Mouse (Mus musculus) ES-Bruce4 (cell line): Measurements from ENCODE around the gene Dctpp1. TPM values are rescaled to one million over a fixed set of nuclear protein-coding genes. Genes with fewer than 3 reads are reported as not detected.
A peak's percentile ranks its signal among the peaks of the same experiment; 100 is the strongest.

Source experiments
- H3K27ac ChIP-seq: 2 replicates; pipeline ENCODE4 v1.5.1; 2012; ENCODE audit warnings: low read length, inconsistent platforms; ENCODE audit not compliant: insufficient read depth
- H3K27me3 ChIP-seq: 2 replicates; pipeline ENCODE4 v1.6.1; 2012; ENCODE audit warnings: mild to moderate bottlenecking, low read length, inconsistent platforms; ENCODE audit not compliant: control insufficient read depth, poor library complexity, insufficient read depth, severe bottlenecking
- H3K36me3 ChIP-seq: 2 replicates; pipeline ENCODE4 v1.6.1; 2012; ENCODE audit warnings: inconsistent platforms, mild to moderate bottlenecking, low read length, moderate library complexity; ENCODE audit not compliant: control insufficient read depth, poor library complexity, insufficient read depth, severe bottlenecking
- H3K4me1 ChIP-seq: one replicate; pipeline ENCODE4 v1.8.1; 2011; ENCODE audit warnings: low read length; ENCODE audit not compliant: control insufficient read depth, insufficient read depth
- H3K4me3 ChIP-seq: 2 replicates; pipeline ENCODE4 v1.5.1; 2011; ENCODE audit warnings: low read depth, mild to moderate bottlenecking, low read length
- H3K9ac ChIP-seq: 2 replicates; pipeline ENCODE4 v1.6.1; 2012; ENCODE audit warnings: low read depth, mild to moderate bottlenecking, inconsistent platforms; ENCODE audit not compliant: poor library complexity, severe bottlenecking
- H3K9me3 ChIP-seq: replicated peaks from 2 replicates; pipeline ENCODE4 v1.6.1; 2012; ENCODE audit warnings: mild to moderate bottlenecking, low read length, inconsistent platforms; ENCODE audit not compliant: control insufficient read depth, poor library complexity, insufficient read depth, severe bottlenecking
- CTCF ChIP-seq: IDR thresholded peaks from one replicate; pipeline ENCODE4 v1.8.1; 2011; ENCODE audit warnings: low read depth, low read length
- EP300 ChIP-seq: IDR thresholded peaks from 2 replicates; pipeline ENCODE4 v1.6.1; 2011; ENCODE audit warnings: low read depth, low read length; ENCODE audit not compliant: insufficient read depth
- POLR2A ChIP-seq: IDR thresholded peaks from one replicate; pipeline ENCODE4 v1.8.1; 2011; ENCODE audit warnings: low read length; ENCODE audit not compliant: insufficient read depth
- polyA plus RNA-seq: library from polyadenylated mRNA; stranded (reverse); fragments of >200 nt; gene quantifications from 2 replicates; pipeline ENCODE4 v1.2.4, GENCODE M21; 2011; ENCODE audit warnings: low read depth; ENCODE audit not compliant: missing spikeins, insufficient read depth, insufficient read length

Gene Dctpp1
- polyA plus RNA-seq, 1 experiment, result 135 TPM

DNA sequence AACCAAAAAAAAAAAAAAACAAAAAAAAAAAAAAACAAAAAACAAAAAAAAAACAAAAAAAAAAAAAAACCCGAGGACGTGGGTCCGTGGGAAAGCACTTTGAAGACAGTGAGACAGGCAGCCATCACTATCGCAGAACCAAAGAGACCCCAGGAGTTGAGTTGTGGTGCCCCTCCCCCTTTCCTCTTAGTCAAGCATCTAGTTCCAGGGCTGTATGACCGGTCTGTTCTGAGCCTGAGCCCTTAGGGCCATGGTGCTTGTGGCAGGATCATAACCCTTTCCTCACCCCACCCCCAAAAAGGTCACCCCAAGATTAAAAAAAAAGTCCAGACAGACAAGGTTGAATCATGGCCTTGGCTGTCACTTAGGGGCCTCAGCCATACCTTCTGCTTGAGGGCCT is 44.2 kb downstream of the Dctpp1 start:
- Histone ChIP-seq H3K36me3 (peaks cover 4% of the 10 kb centered on the region; the same call in 1 of the 2 replicates), H3K9me3 (no peaks in the 10 kb centered on the region), H3K4me1 (no peaks in the 10 kb centered on the region), H3K27me3 (no peaks in the 10 kb centered on the region), H3K9ac (peak overlapping the region; percentile 61), H3K27ac (peak overlapping the region; percentile 81), H3K4me3 (peak overlapping the region; percentile 44)
- TF ChIP-seq CTCF, result no peak
- TF ChIP-seq EP300, result peak; percentile 65; the same call in 1 of the 2 replicates

DNA sequence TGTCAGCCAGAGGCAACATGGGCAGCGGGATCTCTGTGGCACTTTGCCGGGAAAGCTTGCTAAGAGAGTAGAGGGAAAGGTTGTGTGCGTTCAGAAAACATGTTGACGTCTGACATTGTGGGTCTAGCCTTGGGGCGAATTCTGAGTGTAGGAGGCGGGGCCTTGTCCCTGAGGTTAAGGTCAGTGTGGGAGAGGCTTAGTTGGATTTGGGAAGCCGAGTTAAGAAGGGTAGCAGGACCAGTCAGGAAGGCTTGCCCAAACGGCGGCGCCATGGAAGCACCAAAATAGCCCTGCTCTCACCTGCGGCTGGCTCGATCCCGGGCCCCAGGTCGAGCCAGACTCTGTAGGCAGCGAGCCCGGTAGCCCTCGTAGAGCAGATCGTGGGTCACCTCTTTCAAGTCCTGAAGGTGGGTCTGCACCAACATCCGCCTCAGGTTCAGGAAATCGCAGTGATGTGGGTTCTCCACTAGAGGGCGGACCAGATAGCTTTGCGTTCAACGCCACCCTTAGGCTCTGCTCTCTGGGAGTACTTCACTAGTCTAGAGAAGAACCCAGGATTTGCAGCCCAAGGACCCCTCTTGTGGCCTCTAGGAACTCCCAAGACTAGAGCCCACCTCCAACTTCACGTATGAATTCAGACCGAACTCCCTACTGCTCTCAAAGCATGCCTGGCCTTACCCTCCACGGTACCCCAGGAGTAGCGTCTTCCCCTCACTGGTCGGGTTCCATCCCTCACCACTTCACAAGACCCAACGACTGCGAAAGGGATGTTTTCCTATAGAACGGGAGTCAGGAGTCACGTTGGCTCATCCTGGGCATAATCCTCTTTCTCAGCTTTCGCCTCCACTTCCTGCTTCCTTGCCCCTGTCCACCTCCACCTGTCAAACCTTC is 45.3 kb downstream of the Dctpp1 start:
- Histone ChIP-seq H3K36me3 (peaks cover 4% of the 10 kb centered on the region; the same call in 1 of the 2 replicates), H3K27ac (peak overlapping the region; percentile 63), H3K9me3 (no peaks in the 10 kb centered on the region), H3K4me3 (peak overlapping the region; percentile 69), H3K4me1 (peaks cover 1% of the 10 kb centered on the region), H3K27me3 (no peaks in the 10 kb centered on the region), H3K9ac (peak overlapping the region; percentile 61)
- TF ChIP-seq EP300 (peak; percentile 56; the same call in 1 of the 2 replicates), CTCF (peak; percentile 86), POLR2A (no peak)

GRCm38 (mm10) chr7:127214521-127214920 is 46.0 kb downstream of the Dctpp1 start:
- TF ChIP-seq EP300, result no peak
- TF ChIP-seq POLR2A, result no peak
- no peak for TF ChIP-seq CTCF
- Histone ChIP-seq H3K27ac (peak overlapping the region; percentile 63), H3K4me1 (peaks cover 1% of the 10 kb centered on the region), H3K4me3 (peak overlapping the region; percentile 69), H3K9me3 (no peaks in the 10 kb centered on the region), H3K9ac (peak overlapping the region; percentile 61), H3K27me3 (no peaks in the 10 kb centered on the region), H3K36me3 (peaks cover 4% of the 10 kb centered on the region; the same call in 1 of the 2 replicates)

DNA sequence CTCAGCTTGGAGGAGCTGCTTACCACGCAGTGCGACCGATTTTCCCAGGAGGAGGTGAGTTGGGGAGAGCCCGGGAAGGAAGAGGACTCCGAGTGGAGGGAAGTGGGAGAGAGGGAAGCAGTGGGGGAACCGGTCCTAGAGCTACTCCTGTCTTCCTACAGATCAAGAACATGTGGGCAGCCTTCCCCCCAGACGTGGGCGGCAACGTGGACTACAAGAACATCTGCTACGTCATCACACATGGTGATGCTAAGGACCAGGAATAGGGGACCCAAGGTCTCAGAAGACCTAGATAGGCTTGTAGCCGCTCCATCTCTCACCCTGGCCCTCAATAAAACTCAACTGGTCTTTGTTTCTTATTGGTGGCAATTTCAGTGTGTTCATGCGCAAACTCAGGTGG is 46.6 kb downstream of the Dctpp1 start:
- Histone ChIP-seq H3K4me1 (peaks cover 1% of the 10 kb centered on the region), H3K9me3 (no peaks in the 10 kb centered on the region), H3K27me3 (no peaks in the 10 kb centered on the region), H3K4me3 (peak overlapping the region; percentile 24), H3K27ac (peak overlapping the region; percentile 47), H3K9ac (peak overlapping the region; percentile 61), H3K36me3 (peaks cover 4% of the 10 kb centered on the region; the same call in 1 of the 2 replicates)
- TF ChIP-seq EP300, result no peak
- TF ChIP-seq POLR2A, result no peak
- no peak for TF ChIP-seq CTCF

- Histone ChIP-seq H3K4me3 (peak overlapping the region; percentile 61), H3K9me3 (no peaks in the 10 kb centered on the region), H3K36me3 (peaks cover 4% of the 10 kb centered on the region; the same call in 1 of the 2 replicates), H3K9ac (peak overlapping the region; percentile 61), H3K27me3 (no peaks in the 10 kb centered on the region), H3K4me1 (peaks cover 1% of the 10 kb centered on the region), H3K27ac (peak overlapping the region; percentile 98)
- TF ChIP-seq EP300 (no peak), CTCF (peak; percentile 60), POLR2A (no peak)
These were observed 47.0 kb downstream of the Dctpp1 start for GRCm38 (mm10) chr7:127213485-127213884.
